Mouse (Mus musculus): ENCODE results near the gene Rcn3. TPM values are rescaled to one million over a fixed set of nuclear protein-coding genes. Genes with fewer than 3 reads are reported as not detected.

The Rcn3 gene
- total and polyA plus RNA-seq, 3 experiments: 0.38 TPM; not detected in 2

DNA sequence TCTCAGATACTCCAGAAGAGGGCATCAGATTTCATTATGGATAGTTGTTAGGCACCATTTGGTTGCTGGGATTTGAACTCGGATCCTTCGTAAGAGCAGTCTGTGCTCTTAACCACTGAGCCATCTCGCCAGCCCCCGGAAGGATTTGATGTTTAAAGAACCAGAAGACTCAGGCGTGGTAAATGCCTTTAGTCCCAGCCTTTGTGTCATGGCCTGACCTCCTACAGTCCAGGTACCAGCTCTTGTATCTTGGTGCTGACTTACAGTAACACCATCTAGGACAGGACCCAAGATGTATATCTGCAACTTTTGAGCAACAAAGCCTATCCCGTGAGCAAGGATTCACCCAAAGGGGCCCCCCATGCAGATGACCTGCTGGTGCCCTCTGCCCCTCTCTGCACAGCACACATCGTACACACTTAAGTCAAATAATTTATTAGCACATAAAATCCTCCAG lies 33.2 kb upstream of the Rcn3 start:
- Histone ChIP-seq H3K27ac (ENCODE audit: insufficient read depth, low read depth) (peak overlapping the region; percentile 82; the same call in 1 of the 2 replicates), H3K4me1 (ENCODE audit: control insufficient read depth in 1 of 2, insufficient read depth in 2 of 2) (peaks cover 12 to 48% of the 10 kb centered on the region in 2 experiments), H3K79me2 (replicated peaks; ENCODE audit: control insufficient read depth, extremely low read depth, insufficient read depth, poor library complexity, severe bottlenecking) (peaks cover 44% of the 10 kb centered on the region), H3K9me3 (replicated peaks; ENCODE audit: low read length) (no peaks in the 10 kb centered on the region), H3K4me3 (replicated peaks in 1 of 3; ENCODE audit: low read depth in 2 of 3, low read length in 2 of 3, poor library complexity in 1 of 3) (peak overlapping the region in 1 of 3 experiments; percentile 93), H3K4me2 (ENCODE audit: insufficient read depth, low read depth, poor library complexity, severe bottlenecking) (0 out of 2 replicates have a peak overlapping the region, but pooled peaks have one; percentile 68), H3K36me3 (replicated peaks in 1 of 2; ENCODE audit: control insufficient read depth in 1 of 2, insufficient read depth in 1 of 2, low read length in 1 of 2) (peaks cover 51 to 63% of the 10 kb centered on the region in 2 experiments), H3K9ac (ENCODE audit: insufficient read depth, low read depth) (no peak overlapping the region), H3K27me3 (replicated peaks) (no peaks in the 10 kb centered on the region)
- TF ChIP-seq IRF4 (IDR thresholded peaks at IDR 0.05; ENCODE audit: low read depth, low read length): no peak
- no peak for TF ChIP-seq ETS1 (conservative IDR thresholded peaks at IDR 0.05; ENCODE audit: low read depth, low read length)
- TF ChIP-seq JUND (conservative IDR thresholded peaks at IDR 0.05; ENCODE audit: low read depth, low read length): no peak
- TF ChIP-seq ELF1 (IDR thresholded peaks at IDR 0.05; ENCODE audit: low read depth, low read length): no peak
- TF ChIP-seq HCFC1 (IDR thresholded peaks at IDR 0.05; ENCODE audit: low read depth, low read length): no peak
- TF ChIP-seq PAX5 (IDR thresholded peaks at IDR 0.05; ENCODE audit: low read length): no peak
- no peak for TF ChIP-seq TCF12 (IDR thresholded peaks at IDR 0.05; ENCODE audit: low read depth, low read length)
- TF ChIP-seq CHD1 (IDR thresholded peaks at IDR 0.05; ENCODE audit: low read depth, low read length): no peak
- TF ChIP-seq UBTF (IDR thresholded peaks at IDR 0.05; ENCODE audit: low read depth, low read length): no peak
- TF ChIP-seq RCOR1 (conservative IDR thresholded peaks at IDR 0.05; ENCODE audit: low read depth, low read length): no peak
- TF ChIP-seq MAFK (IDR thresholded peaks at IDR 0.05; ENCODE audit: insufficient replicate concordance, low read length): no peak
- TF ChIP-seq POLR2A (IDR thresholded peaks at IDR 0.05; ENCODE audit: low read depth, low read length): no peak
- TF ChIP-seq E2F4 (IDR thresholded peaks at IDR 0.05; ENCODE audit: insufficient replicate concordance, low read depth, low read length): no peak
- TF ChIP-seq NRF1 (IDR thresholded peaks at IDR 0.05; ENCODE audit: low read depth, low read length): no peak
- DNase-seq (ENCODE audit: extremely low read depth): peak; percentile 56
- dilution Hi-C loops (cut with MboI; ENCODE audit: extremely low pct_ligation_motif_present, extremely low pct_unique_long_range_greater_than_20kb, low sequenced_read_pairs): no loop called here
- in situ Hi-C loops (cut with MboI; ENCODE audit: low pct_ligation_motif_present, low pct_unique_long_range_greater_than_20kb, low sequenced_read_pairs): loop anchor here (5.0 kb wide), 1 partner anchor 43 kb away; no protein-coding TSS in a partner anchor

DNA sequence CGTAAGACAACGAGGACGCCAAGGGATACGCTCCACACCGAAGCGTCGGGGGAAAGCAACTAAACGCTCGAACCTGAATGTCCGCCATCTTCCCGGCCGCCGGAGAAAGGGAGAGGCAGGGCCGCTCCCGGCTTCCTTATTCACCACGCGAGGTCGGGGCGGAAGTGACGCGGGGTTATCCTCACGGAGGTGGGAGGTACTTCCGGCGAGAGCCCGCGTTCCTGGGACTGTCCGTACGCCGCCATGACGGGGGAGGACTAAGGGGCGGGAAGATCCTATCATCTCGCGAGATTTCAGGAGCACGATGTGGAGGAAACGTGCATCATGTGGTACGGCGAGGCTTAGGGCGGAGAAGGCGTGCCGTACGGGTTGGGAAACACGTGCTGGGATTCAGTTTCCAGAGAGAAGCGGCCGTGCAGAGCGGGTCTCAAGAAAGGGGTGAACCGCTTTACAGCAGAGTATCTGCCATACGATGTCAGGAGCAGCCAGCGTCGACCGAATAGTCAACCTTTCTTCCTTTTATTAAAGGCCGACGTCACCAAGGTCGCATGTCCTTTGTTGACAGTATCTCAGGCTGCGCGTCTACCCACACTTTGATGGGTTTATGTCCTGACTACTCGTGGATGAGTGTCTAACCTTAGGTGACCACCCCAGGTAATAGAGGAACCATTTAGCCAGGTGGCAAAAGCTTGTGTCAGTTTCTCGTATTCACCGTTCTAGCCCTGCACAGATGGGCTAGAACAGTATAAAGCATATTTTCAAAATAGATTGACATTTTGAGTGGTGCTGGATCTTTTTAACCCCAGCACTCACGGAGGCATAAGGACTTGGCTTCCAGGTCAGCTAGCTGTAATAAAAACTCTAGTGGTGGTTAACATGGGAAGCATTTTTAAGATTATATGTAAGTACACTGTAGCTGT lies 32.5 kb upstream of the Rcn3 start, which contains the start of gene Rps11:
TSS of gene Rps11 (minus strand) at position 216 of the 920 bp plus-strand sequence.
- Histone ChIP-seq H3K4me1 (ENCODE audit: control insufficient read depth in 1 of 2, insufficient read depth in 2 of 2) (peaks cover 10 to 47% of the 10 kb centered on the region in 2 experiments), H3K9me3 (replicated peaks; ENCODE audit: low read length) (no peaks in the 10 kb centered on the region)
- TF ChIP-seq IRF4 (IDR thresholded peaks at IDR 0.05; ENCODE audit: low read depth, low read length) (peak; percentile 59), NRF1 (IDR thresholded peaks at IDR 0.05; ENCODE audit: low read depth, low read length) (peak; percentile 63), RCOR1 (conservative IDR thresholded peaks at IDR 0.05; ENCODE audit: low read depth, low read length) (0 out of 2 replicates have a peak, but pooled peaks have one; percentile 53), ETS1 (conservative IDR thresholded peaks at IDR 0.05; ENCODE audit: low read depth, low read length) (peak; percentile 59), POLR2A (IDR thresholded peaks at IDR 0.05; ENCODE audit: low read depth, low read length) (peak; percentile 86), ZKSCAN1 (IDR thresholded peaks at IDR 0.05; ENCODE audit: borderline replicate concordance, low read depth, low read length) (no peak), CHD1 (IDR thresholded peaks at IDR 0.05; ENCODE audit: low read depth, low read length) (peak; percentile 8; the same call in 1 of the 2 replicates), NELFE (IDR thresholded peaks at IDR 0.05; ENCODE audit: low read depth, low read length) (peak; percentile 86), KAT2A (IDR thresholded peaks at IDR 0.05; ENCODE audit: insufficient replicate concordance, low read length) (peak; percentile 82), MYC (IDR thresholded peaks at IDR 0.05; ENCODE audit: low read depth, low read length) (peak; percentile 99), EP300 (IDR thresholded peaks at IDR 0.05; ENCODE audit: low read length) (no peak), GABPA (IDR thresholded peaks at IDR 0.05; ENCODE audit: insufficient replicate concordance, low read depth, low read length) (no peak; the same call in 1 of the 2 replicates), MAX (IDR thresholded peaks at IDR 0.05; ENCODE audit: low read length) (peak; percentile 99), TCF12 (IDR thresholded peaks at IDR 0.05; ENCODE audit: low read depth, low read length) (peak; percentile 89), BHLHE40 (IDR thresholded peaks at IDR 0.05; ENCODE audit: low read depth, low read length) (peak; percentile 97), ZNF384 (IDR thresholded peaks at IDR 0.05; ENCODE audit: low read depth, low read length) (no peak), JUND (conservative IDR thresholded peaks at IDR 0.05; ENCODE audit: low read depth, low read length) (no peak), ZMIZ1 (IDR thresholded peaks at IDR 0.05; ENCODE audit: low read depth, low read length) (peak; percentile 85; the same call in 1 of the 2 replicates), ZC3H11A (IDR thresholded peaks at IDR 0.05; ENCODE audit: low read depth, low read length) (no peak), MAFK (IDR thresholded peaks at IDR 0.05; ENCODE audit: insufficient replicate concordance, low read length) (no peak), CHD2 (IDR thresholded peaks at IDR 0.05; ENCODE audit: low read length) (peak; percentile 98), SIN3A (IDR thresholded peaks at IDR 0.05; ENCODE audit: low read length) (peak; percentile 66; the same call in 1 of the 2 replicates)

More for the DNA sequence above, 32.5 kb upstream of the Rcn3 start, which contains the start of gene Rps11:
- Histone ChIP-seq H3K9ac (ENCODE audit: insufficient read depth, low read depth) (peak within 1 kb of the TSS; percentile 96), H3K27ac (ENCODE audit: insufficient read depth, low read depth) (peak within 1 kb of the TSS; percentile 82), H3K36me3 (replicated peaks in 1 of 2; ENCODE audit: control insufficient read depth in 1 of 2, insufficient read depth in 1 of 2, low read length in 1 of 2) (peaks cover 55 to 70% of the 10 kb centered on the region in 2 experiments), H3K79me2 (replicated peaks; ENCODE audit: control insufficient read depth, extremely low read depth, insufficient read depth, poor library complexity, severe bottlenecking) (peaks cover 44% of the 10 kb centered on the region), H3K27me3 (replicated peaks) (no peaks in the 10 kb centered on the region), H3K4me3 (replicated peaks in 1 of 3; ENCODE audit: low read depth in 2 of 3, low read length in 2 of 3, poor library complexity in 1 of 3) (peak within 1 kb of the TSS; percentile 84 to 93 (median 92)), H3K4me2 (ENCODE audit: insufficient read depth, low read depth, poor library complexity, severe bottlenecking) (peak within 1 kb of the TSS; percentile 60)
- peak; percentile 99 for DNase-seq (ENCODE audit: extremely low read depth)
- dilution Hi-C loops (cut with MboI; ENCODE audit: extremely low pct_ligation_motif_present, extremely low pct_unique_long_range_greater_than_20kb, low sequenced_read_pairs) (no loop called here), in situ Hi-C loops (cut with MboI; ENCODE audit: low pct_ligation_motif_present, low pct_unique_long_range_greater_than_20kb, low sequenced_read_pairs) (loop anchor here (5.0 kb wide), 1 partner anchor 42 kb away; no protein-coding TSS in a partner anchor)

Data from CH12.LX (cell line).